Mouse (Mus musculus): ENCODE results near the gene Tmem119. TPM values are rescaled to one million over a fixed set of nuclear protein-coding genes. Genes with fewer than 3 reads are reported as not detected.

Tmem119 gene
- polyA plus RNA-seq, 1 experiment from 2014 or later = 5.6 TPM

Other genes starting within 250 kb of the Tmem119 start
- gene Cmklr1, start 150.1 kb downstream of the Tmem119 start, polyA plus RNA-seq (2015; fragmentation: Nextera tagmentation; extraction: Ambion mirVana) = 1.4 and 2.5 TPM in 2 replicates
- gene 1700069L16Rik, start 75.7 kb downstream of the Tmem119 start, polyA plus RNA-seq (2015; fragmentation: Nextera tagmentation; extraction: Ambion mirVana) = not detected in 2 replicates
- gene Ficd, start 64.7 kb downstream of the Tmem119 start, polyA plus RNA-seq (2015; fragmentation: Nextera tagmentation; extraction: Ambion mirVana) = 7.2 and 7.8 TPM in 2 replicates
- gene Sart3, start 28.0 kb downstream of the Tmem119 start, polyA plus RNA-seq (2015; fragmentation: Nextera tagmentation; extraction: Ambion mirVana) = 51.1 and 58.5 TPM in 2 replicates
- 93.0 and 101 TPM in 2 replicates for gene Iscu, start 27.8 kb downstream of the Tmem119 start, polyA plus RNA-seq (2015; fragmentation: Nextera tagmentation; extraction: Ambion mirVana)
- gene Selplg, start 32.1 kb upstream of the Tmem119 start, polyA plus RNA-seq (2015; fragmentation: Nextera tagmentation; extraction: Ambion mirVana) = 0.98 and 1.2 TPM in 2 replicates
- 214 and 215 TPM in 2 replicates for gene Coro1c, start 108.2 kb upstream of the Tmem119 start, polyA plus RNA-seq (2015; fragmentation: Nextera tagmentation; extraction: Ambion mirVana)
- 14.3 and 17.2 TPM in 2 replicates for gene Ssh1, start 193.4 kb upstream of the Tmem119 start, polyA plus RNA-seq (2015; fragmentation: Nextera tagmentation; extraction: Ambion mirVana)
- not detected in 2 replicates for gene Dao, start 203.2 kb upstream of the Tmem119 start, polyA plus RNA-seq (2015; fragmentation: Nextera tagmentation; extraction: Ambion mirVana)

Measured in midbrain, embryonic 13.5 days (tissue).